Comparison of ENCODE assay signal across 8 mouse cellular contexts in genomic region chr11:48788311-48789089, GRCm38 (mm10). TPM values are rescaled to one million over a fixed set of nuclear protein-coding genes. Genes with fewer than 3 reads are reported as not detected.
A peak's percentile ranks its signal among the peaks of the same experiment; 100 is the strongest.
DNase-seq lines count a peak whose midpoint lies in the region; ATAC-seq lines count a peak whose summit lies in the region.

No protein-coding gene starts in this region.

- peak overlapping the region; percentile 59 for H3K4me2 ChIP-seq in intestine, embryonic 14.5 days (ENCODE audit: low read length)

- H3K9me3 ChIP-seq in intestine, embryonic 14.5 days (ENCODE audit: control insufficient read depth, low read length): no peaks in the 10 kb centered on the region

- H3K9ac ChIP-seq in intestine, embryonic 14.5 days (ENCODE audit: low read length): peak overlapping the region; percentile 23; the same call in 1 of the 2 replicates

- H3K36me3 ChIP-seq in intestine, embryonic 14.5 days (ENCODE audit: control insufficient read depth, insufficient read depth, low read length): no peaks in the 10 kb centered on the region

- intact Hi-C loops in left cerebral cortex, postnatal 25 days (cut with DNase I): loop anchor here (5.0 kb wide), 1 partner anchor 319 kb away; no protein-coding TSS in a partner anchor

- peak overlapping the region; percentile 33 for H3K4me3 ChIP-seq in intestine, embryonic 14.5 days (ENCODE audit: low read depth, low read length)

- ATAC-seq in intestine, embryonic 14.5 days (replicated peaks; ENCODE audit: low FRiP score, low TSS enrichment, low read depth): peak; percentile 67

- no peaks in the 10 kb centered on the region for H3K27me3 ChIP-seq in intestine, embryonic 14.5 days (replicated peaks; ENCODE audit: control insufficient read depth, insufficient read depth, low read length)

- H3K4me1 ChIP-seq in intestine, embryonic 14.5 days (replicated peaks; ENCODE audit: control insufficient read depth, insufficient read depth, low read length): peaks cover 4% of the 10 kb centered on the region; the same call in 1 of the 2 replicates

- H3K27ac ChIP-seq in intestine, embryonic 14.5 days (ENCODE audit: low read depth): no peak overlapping the region

- WGBS in intestine, embryonic 14.5 days: 9% methylated on average over 16 of the region's 16 CpGs

- DNase-seq in urinary bladder, postnatal 14 days (ENCODE audit: low spot score): peak; percentile 83
- DNase-seq in urinary bladder, adult 2 months (ENCODE audit: low spot score): no peak
- DNase-seq in embryo, embryonic 10.5 days (ENCODE audit: low spot score): peak; percentile 93
- DNase-seq in gastrocnemius, postnatal 25 days: peak; percentile 35
- DNase-seq in intestine, embryonic 14.5 days (ENCODE audit: low spot score): peak; percentile 81
- DNase-seq in left cerebral cortex, postnatal 25 days (ENCODE audit: low spot score in 2 of 2): peak; percentile 76
- peak; percentile 82 for DNase-seq in mesoderm, embryonic 11.5 days (ENCODE audit: low read depth, low spot score)
- peak; percentile 50 for DNase-seq in skeletal muscle tissue, adult 2 months (ENCODE audit: low read depth, low spot score)

RNA-seq across cellular contexts. Expression of gene Rack1, which starts 11.6 kb away (rescaled TPM):
- 1,217 and 1,275 TPM in 2 replicates for polyA plus RNA-seq in urinary bladder, adult 2 months (2012; rRNA removed)
- 100 to 1,000 TPM; 321 to 324 TPM for total RNA-seq in gastrocnemius, postnatal 25 days (2021)
- polyA plus RNA-seq in intestine, embryonic 14.5 days (2014; fragmentation: Nextera tagmentation; extraction: Ambion mirVana): 1,049 and 1,145 TPM in 2 replicates
- total RNA-seq in left cerebral cortex, postnatal 25 days (2021): 100 to 1,000 TPM; 223 to 235 TPM

RNA-seq across cellular contexts. Expression of gene Trim41, which starts 28.7 kb away (rescaled TPM):
- 34.8 and 37.5 TPM in 2 replicates for polyA plus RNA-seq in urinary bladder, adult 2 months (2012; rRNA removed)
- total RNA-seq in gastrocnemius, postnatal 25 days (2021): 10 to 100 TPM; 15.5 to 19.3 TPM
- polyA plus RNA-seq in intestine, embryonic 14.5 days (2014; fragmentation: Nextera tagmentation; extraction: Ambion mirVana): 5.0 and 6.2 TPM in 2 replicates
- total RNA-seq in left cerebral cortex, postnatal 25 days (2021): 10 to 100 TPM; 62.6 to 67.1 TPM

RNA-seq across cellular contexts. Expression of gene Trim7, which starts 37.4 kb away (rescaled TPM):
- polyA plus RNA-seq in urinary bladder, adult 2 months (2012; rRNA removed): 14.9 and 16.1 TPM in 2 replicates
- total RNA-seq in gastrocnemius, postnatal 25 days (2021): 10 to 100 TPM; 57.3 to 57.9 TPM
- polyA plus RNA-seq in intestine, embryonic 14.5 days (2014; fragmentation: Nextera tagmentation; extraction: Ambion mirVana): 1.4 and 1.5 TPM in 2 replicates
- total RNA-seq in left cerebral cortex, postnatal 25 days (2021): 1 to 10 TPM; 1.4 to 2.2 TPM

RNA-seq across cellular contexts. Expression of gene Gm12184, which starts 38.0 kb away (rescaled TPM):
- 20.8 and 23.2 TPM in 2 replicates for polyA plus RNA-seq in urinary bladder, adult 2 months (2012; rRNA removed)
- 1 to 10 TPM in 1 of 2 experiments, under 1 TPM in 1; 0.67 to 3.2 TPM for total RNA-seq in gastrocnemius, postnatal 25 days (2021)
- polyA plus RNA-seq in intestine, embryonic 14.5 days (2014; fragmentation: Nextera tagmentation; extraction: Ambion mirVana): 3.9 and 4.1 TPM in 2 replicates
- 1 to 10 TPM in 1 of 2 experiments, under 1 TPM in 1; 0.99 to 1.5 TPM for total RNA-seq in left cerebral cortex, postnatal 25 days (2021)

Comparison
In these comparisons a context has a peak if more than half of its experiments do, and no peak if none do; other contexts are left out.
1. RNA of gene Trim7, which starts 37.4 kb away (total RNA-seq): 57.3 to 57.9 TPM in gastrocnemius, postnatal 25 days; 1.4 to 2.2 TPM in left cerebral cortex, postnatal 25 days; every median in the first group is over 10 times any median in the second.